Mouse (Mus musculus): ENCODE measurements at regions not wholly inside any gene's neighbourhood (a gene's known extent, or its start where the extent isn't known, plus 50 kb on each side); places are given as distances from the start of the nearest gene placed in this dataset.

GRCm38 (mm10) chr19:44626261-44626660, 63.6 kb downstream of the Hif1an start:
- no peak for DNase-seq (ENCODE audit: low spot score)

- peak; percentile 67 for DNase-seq (ENCODE audit: low spot score)
Measured at GRCm38 (mm10) chr19:44629705-44630104, 67.1 kb downstream of the Hif1an start.

- no peak for DNase-seq (ENCODE audit: low spot score)
Measured at GRCm38 (mm10) chr19:44631356-44632007, 68.8 kb downstream of the Hif1an start.

GRCm38 (mm10) chr19:44637145-44637719, 74.6 kb downstream of the Hif1an start:
- no peak for DNase-seq (ENCODE audit: low spot score)

- DNase-seq (ENCODE audit: low spot score) = no peak
Measured at GRCm38 (mm10) chr19:44640021-44640420, 77.4 kb downstream of the Hif1an start.

- no peak for DNase-seq (ENCODE audit: low spot score)
Measured at GRCm38 (mm10) chr19:44640551-44640950, 77.9 kb downstream of the Hif1an start.

- DNase-seq (ENCODE audit: low spot score) = no peak
Measured at GRCm38 (mm10) chr19:44642294-44642693, 79.6 kb downstream of the Hif1an start.

GRCm38 (mm10) chr19:44644376-44644775, 81.7 kb downstream of the Hif1an start:
- no peak for DNase-seq (ENCODE audit: low spot score)

GRCm38 (mm10) chr19:44644929-44645328, 82.3 kb downstream of the Hif1an start:
- no peak for DNase-seq (ENCODE audit: low spot score)

GRCm38 (mm10) chr19:44646548-44646947, 83.9 kb downstream of the Hif1an start:
- no peak for DNase-seq (ENCODE audit: low spot score)

GRCm38 (mm10) chr19:44649206-44649605, 86.6 kb downstream of the Hif1an start:
- DNase-seq (ENCODE audit: low spot score) = no peak

- no peak for DNase-seq (ENCODE audit: low spot score)
Measured at GRCm38 (mm10) chr19:44650841-44651240, 88.2 kb downstream of the Hif1an start.

- no peak for DNase-seq (ENCODE audit: low spot score)
Measured at GRCm38 (mm10) chr19:44651605-44652004, 89.0 kb downstream of the Hif1an start.

- peak; percentile 80 for DNase-seq (ENCODE audit: low spot score)
Measured at GRCm38 (mm10) chr19:44655719-44656118, 93.1 kb downstream of the Hif1an start.

GRCm38 (mm10) chr19:44659316-44659715, 96.5 kb upstream of the Pax2 start:
- DNase-seq (ENCODE audit: low spot score) = no peak

- no peak for DNase-seq (ENCODE audit: low spot score)
Measured at GRCm38 (mm10) chr19:44669535-44669958, 86.3 kb upstream of the Pax2 start.

GRCm38 (mm10) chr19:44674621-44675245, 81.1 kb upstream of the Pax2 start:
- no peak for DNase-seq (ENCODE audit: low spot score)

- no peak for DNase-seq (ENCODE audit: low spot score)
Measured at GRCm38 (mm10) chr19:44676555-44677120, 79.2 kb upstream of the Pax2 start.

- DNase-seq (ENCODE audit: low spot score) = no peak
Measured at GRCm38 (mm10) chr19:44677295-44677694, 78.5 kb upstream of the Pax2 start.

GRCm38 (mm10) chr19:44678686-44679085, 77.2 kb upstream of the Pax2 start:
- DNase-seq (ENCODE audit: low spot score) = no peak

- no peak for DNase-seq (ENCODE audit: low spot score)
Measured at GRCm38 (mm10) chr19:44681675-44682074, 74.2 kb upstream of the Pax2 start.

GRCm38 (mm10) chr19:44683191-44683590, 72.7 kb upstream of the Pax2 start:
- DNase-seq (ENCODE audit: low spot score) = no peak

GRCm38 (mm10) chr19:44684061-44684514, 71.8 kb upstream of the Pax2 start:
- DNase-seq (ENCODE audit: low spot score) = peak; percentile 75
